Mouse (Mus musculus) embryonic facial prominence, embryonic 13.5 days (tissue): Measurements from ENCODE around the gene Tnk1. TPM values are rescaled to one million over a fixed set of nuclear protein-coding genes. Genes with fewer than 3 reads are reported as not detected.

Source experiments
- ATAC-seq: fragments of 200-750 bp; cut with Nextera tagmentation; 2 replicates; pipeline ENCODE4 v1.8.0; 2017; ENCODE audit warnings: low read depth; ENCODE audit not compliant: insufficient number of reproducible peaks, insufficient read depth, low FRiP score, low TSS enrichment
- H3K27ac ChIP-seq: fragments of 300-500 bp; sonication (generic); 2 replicates; pipeline ENCODE4 v1.5.1; 2015; ENCODE audit warnings: moderate library complexity, mild to moderate bottlenecking, inconsistent platforms
- H3K27me3 ChIP-seq: fragments of 300-500 bp; sonication (generic); 2 replicates; pipeline ENCODE4 v1.6.1; 2015; ENCODE audit warnings: mild to moderate bottlenecking, inconsistent platforms
- H3K36me3 ChIP-seq: fragments of 300-500 bp; sonication (generic); 2 replicates; pipeline ENCODE4 v1.6.1; 2015; ENCODE audit warnings: mild to moderate bottlenecking, inconsistent platforms
- H3K4me1 ChIP-seq: fragments of 300-500 bp; sonication (generic); 2 replicates; pipeline ENCODE4 v1.6.1; 2015; ENCODE audit warnings: inconsistent platforms
- H3K4me2 ChIP-seq: fragments of 300-500 bp; sonication (generic); 2 replicates; pipeline ENCODE4 v1.6.1; 2015; ENCODE audit warnings: moderate library complexity, mild to moderate bottlenecking, inconsistent platforms
- H3K4me3 ChIP-seq: fragments of 300-500 bp; sonication (generic); 2 replicates; pipeline ENCODE4 v1.5.1; 2015; ENCODE audit warnings: mild to moderate bottlenecking, inconsistent platforms
- H3K9ac ChIP-seq: fragments of 300-500 bp; sonication (generic); 2 replicates; pipeline ENCODE4 v1.6.1; 2015; ENCODE audit warnings: mild to moderate bottlenecking, inconsistent platforms
- H3K9me3 ChIP-seq: fragments of 300-500 bp; sonication (generic); 2 replicates; pipeline ENCODE4 v1.6.1; 2016; ENCODE audit warnings: inconsistent platforms
- WGBS: fragments of 180-500 bp; shearing (Covaris S2); methylation state at CpG from one replicate; pipeline ENCODE4 v1.1.7; 2015; ENCODE audit warnings: mixed read lengths; 5-methylcytosine and 5-hydroxymethylcytosine counted together
- polyA plus RNA-seq: library from polyadenylated mRNA; unstranded; fragments of >200 nt; fragmentation: Nextera tagmentation; extraction: Ambion mirVana; gene quantifications from 2 replicates; pipeline ENCODE4 v1.2.1, GENCODE M21; 2015

Tnk1 gene
- polyA plus RNA-seq, 1 experiment from 2014 or later = 5.3 TPM

- Histone ChIP-seq H3K27me3 (no peaks in the 10 kb centered on the region), H3K9ac (no peak within 1 kb of the TSS), H3K4me1 (no peaks in the 10 kb centered on the region), H3K4me3 (no peak within 1 kb of the TSS), H3K27ac (no peak within 1 kb of the TSS), H3K9me3 (peaks cover 14% of the 10 kb centered on the region; the same call in 1 of the 2 replicates), H3K36me3 (no peaks in the 10 kb centered on the region), H3K4me2 (no peak within 1 kb of the TSS)
- WGBS = 60% methylated on average over 10 of the region's 10 CpGs
- no peak for ATAC-seq
Measured at GRCm38 (mm10) chr11:69815155-69815554, 43.4 kb downstream of the Tnk1 start, which contains the start of gene Gm39566. Gene Gm39566 (minus strand): TSS chr11:69815298.

DNA sequence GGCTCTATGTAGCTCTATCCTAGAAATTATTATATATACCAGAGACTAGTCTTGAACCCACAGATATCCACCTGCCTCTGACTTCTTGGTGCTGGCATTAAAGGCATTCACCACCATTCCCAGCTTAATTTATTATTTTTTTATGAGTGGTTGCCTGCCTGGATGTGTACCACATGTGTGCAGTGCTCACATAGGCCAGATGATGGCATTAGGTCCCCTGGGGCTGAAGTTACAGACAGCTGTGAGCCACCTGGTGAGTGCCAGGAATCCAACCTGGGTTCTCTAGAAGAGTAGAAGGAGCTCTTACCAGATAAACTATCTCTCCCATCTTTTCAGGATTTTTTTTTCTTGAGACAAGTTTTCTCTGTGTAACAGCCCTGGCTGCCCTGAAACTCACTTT is 48.2 kb downstream of the Tnk1 start:
- ATAC-seq = no peak
- H3K27me3 ChIP-seq = peaks cover 14% of the 10 kb centered on the region
- H3K4me1 ChIP-seq = peaks cover 3% of the 10 kb centered on the region; the same call in 1 of the 2 replicates
- peaks cover 3% of the 10 kb centered on the region; the same call in 1 of the 2 replicates for H3K9me3 ChIP-seq
- no peak overlapping the region for H3K9ac ChIP-seq
- no peak overlapping the region for H3K4me2 ChIP-seq
- no peak overlapping the region for H3K4me3 ChIP-seq
- no peaks in the 10 kb centered on the region for H3K36me3 ChIP-seq
- H3K27ac ChIP-seq = no peak overlapping the region

DNA sequence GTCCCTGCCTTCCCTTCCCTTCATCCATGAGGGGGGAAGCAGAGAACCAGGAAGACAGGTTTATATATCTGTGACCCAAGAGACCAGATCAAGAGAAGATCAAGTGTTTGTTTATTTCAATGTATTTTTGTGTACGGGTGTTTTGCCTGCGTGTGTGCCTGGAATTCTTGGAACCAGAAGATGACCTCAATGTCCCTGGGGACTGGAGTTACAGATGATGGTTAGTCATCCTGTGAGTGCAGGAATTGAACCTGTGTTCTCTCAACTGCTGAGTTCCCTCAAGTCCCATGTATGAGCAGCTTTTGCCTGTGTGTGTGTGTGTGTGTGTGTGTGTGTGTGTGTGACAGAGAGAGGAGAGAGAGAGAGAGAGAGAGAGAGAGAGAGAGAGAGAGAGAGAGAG is 50.9 kb downstream of the Tnk1 start:
- no peak overlapping the region for H3K4me2 ChIP-seq
- no peak for ATAC-seq
- no peak overlapping the region for H3K27ac ChIP-seq
- peaks cover 3% of the 10 kb centered on the region; the same call in 1 of the 2 replicates for H3K9me3 ChIP-seq
- WGBS = 68% methylated on average over 2 of the region's 2 CpGs
- peaks cover 29% of the 10 kb centered on the region for H3K4me1 ChIP-seq
- no peak overlapping the region for H3K9ac ChIP-seq
- no peaks in the 10 kb centered on the region for H3K36me3 ChIP-seq
- no peak overlapping the region for H3K4me3 ChIP-seq
- peaks cover 28% of the 10 kb centered on the region for H3K27me3 ChIP-seq

GRCm38 (mm10) chr11:69806378-69806777 is 52.2 kb downstream of the Tnk1 start:
- ATAC-seq = no peak
- Histone ChIP-seq H3K4me1 (peaks cover 42% of the 10 kb centered on the region), H3K27ac (no peak overlapping the region), H3K4me2 (no peak overlapping the region), H3K4me3 (no peak overlapping the region), H3K27me3 (peaks cover 39% of the 10 kb centered on the region), H3K36me3 (no peaks in the 10 kb centered on the region), H3K9me3 (peaks cover 3% of the 10 kb centered on the region; the same call in 1 of the 2 replicates), H3K9ac (no peak overlapping the region)
- WGBS = 81% methylated on average over 4 of the region's 4 CpGs

- 4% methylated on average over 29 of the region's 29 CpGs for WGBS
- Histone ChIP-seq H3K36me3 (no peaks in the 10 kb centered on the region), H3K4me1 (peaks cover 53% of the 10 kb centered on the region), H3K27me3 (peaks cover 40% of the 10 kb centered on the region), H3K4me3 (peak within 1 kb of the TSS; percentile 56), H3K9ac (peak within 1 kb of the TSS; percentile 49), H3K9me3 (peaks cover 3% of the 10 kb centered on the region; the same call in 1 of the 2 replicates), H3K4me2 (peak within 1 kb of the TSS; percentile 98), H3K27ac (no peak within 1 kb of the TSS)
- no peak for ATAC-seq
Measured at GRCm38 (mm10) chr11:69804972-69805909, 53.3 kb downstream of the Tnk1 start, which contains the start of gene Tmem102. Gene Tmem102 (minus strand): TSS chr11:69805624.

GRCm38 (mm10) chr11:69804652-69804940 is 53.9 kb downstream of the Tnk1 start:
- peaks cover 59% of the 10 kb centered on the region for H3K4me1 ChIP-seq
- peak overlapping the region; percentile 56 for H3K4me3 ChIP-seq
- no peak overlapping the region for H3K27ac ChIP-seq
- 6% methylated on average over 12 of the region's 12 CpGs for WGBS
- peaks cover 3% of the 10 kb centered on the region; the same call in 1 of the 2 replicates for H3K9me3 ChIP-seq
- no peaks in the 10 kb centered on the region for H3K36me3 ChIP-seq
- ATAC-seq = no peak
- H3K9ac ChIP-seq = peak overlapping the region; percentile 49; the same call in 1 of the 2 replicates
- H3K4me2 ChIP-seq = peak overlapping the region; percentile 98
- H3K27me3 ChIP-seq = peaks cover 40% of the 10 kb centered on the region

DNA sequence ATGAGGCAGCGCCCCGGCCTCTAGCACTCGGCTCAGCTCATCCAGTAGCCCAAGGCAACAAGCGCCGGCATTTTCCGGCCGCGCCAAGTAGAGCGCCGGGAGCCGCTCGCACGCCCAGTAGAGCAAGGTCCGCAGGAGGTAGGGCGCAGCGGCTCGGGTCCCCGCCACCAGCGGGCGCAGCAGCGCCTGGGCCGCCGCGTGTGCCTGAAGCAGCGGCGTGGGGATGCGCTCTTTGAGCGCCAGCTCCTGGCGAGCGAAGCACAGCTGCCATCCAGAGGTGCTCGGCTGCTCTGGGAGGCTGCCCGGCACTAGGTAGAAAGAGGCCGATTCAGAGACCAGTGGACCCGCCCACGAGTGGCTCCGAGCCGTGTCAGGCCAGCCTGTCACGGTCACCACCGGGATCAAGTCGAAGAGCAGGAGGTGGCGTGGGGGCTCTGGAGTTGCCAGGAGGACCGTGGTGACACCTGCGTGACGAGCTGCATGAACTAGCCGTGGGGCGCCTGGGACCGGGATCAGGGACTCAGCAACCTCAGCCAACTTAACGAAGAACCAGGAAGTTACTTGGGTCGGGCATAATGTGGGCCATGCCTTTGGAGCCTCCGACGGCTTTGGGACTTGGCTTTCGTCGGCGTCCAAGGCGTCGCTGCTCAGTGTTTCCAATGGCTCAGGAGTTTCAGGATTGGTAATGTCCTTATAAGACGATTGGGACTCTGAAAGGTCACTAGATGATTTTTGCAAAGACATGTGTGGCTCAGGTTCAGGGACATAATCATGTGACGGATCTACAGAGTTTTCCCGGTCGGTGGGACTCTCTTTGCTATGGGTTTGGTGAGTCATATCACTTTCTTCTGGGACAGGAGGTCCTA is 54.5 kb downstream of the Tnk1 start:
- under 1% methylated on average over 60 of the region's 60 CpGs for WGBS
- Histone ChIP-seq H3K27me3 (peaks cover 44% of the 10 kb centered on the region), H3K9me3 (peaks cover 3% of the 10 kb centered on the region; the same call in 1 of the 2 replicates), H3K9ac (peak overlapping the region; percentile 74), H3K4me2 (peak overlapping the region; percentile 98), H3K27ac (0 out of 2 replicates have a peak overlapping the region, but pooled peaks have one; percentile 39), H3K4me3 (peak overlapping the region; percentile 56), H3K36me3 (no peaks in the 10 kb centered on the region), H3K4me1 (peaks cover 65% of the 10 kb centered on the region)
- no peak for ATAC-seq

GRCm38 (mm10) chr11:69803328-69803727 is 55.2 kb downstream of the Tnk1 start:
- H3K4me3 ChIP-seq = peak overlapping the region; percentile 56
- peak overlapping the region; percentile 98 for H3K4me2 ChIP-seq
- ATAC-seq = no peak
- H3K36me3 ChIP-seq = no peaks in the 10 kb centered on the region; the same call in 1 of the 2 replicates
- peak overlapping the region; percentile 74 for H3K9ac ChIP-seq
- peaks cover 66% of the 10 kb centered on the region for H3K4me1 ChIP-seq
- peaks cover 46% of the 10 kb centered on the region for H3K27me3 ChIP-seq
- H3K27ac ChIP-seq = 0 out of 2 replicates have a peak overlapping the region, but pooled peaks have one; percentile 39
- 2% methylated on average over 12 of the region's 12 CpGs for WGBS
- peaks cover 3% of the 10 kb centered on the region; the same call in 1 of the 2 replicates for H3K9me3 ChIP-seq

DNA sequence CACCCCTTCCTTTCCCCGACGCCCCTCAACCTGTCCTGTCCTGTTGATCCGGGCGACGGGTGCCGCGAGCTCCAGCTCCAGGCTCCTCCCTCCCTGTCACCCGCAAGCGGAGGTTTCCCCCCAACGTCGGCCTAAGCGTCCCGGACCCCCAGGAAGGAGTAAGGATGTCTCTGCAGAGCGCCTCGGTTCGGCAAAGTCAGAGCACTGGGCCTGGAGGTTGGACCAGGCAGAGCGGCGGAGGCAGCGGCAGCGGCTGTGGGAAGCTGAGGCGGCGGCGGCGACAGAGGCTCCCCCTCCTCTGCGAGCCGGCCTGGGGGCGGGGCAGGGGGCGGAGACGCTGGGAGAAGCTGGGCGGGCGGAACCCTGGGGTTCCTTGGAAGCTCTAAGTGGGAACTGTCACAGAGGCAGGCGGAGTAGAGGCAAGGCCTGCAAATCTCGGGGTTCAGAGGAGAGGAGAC is 55.9 kb downstream of the Tnk1 start:
- H3K4me2 ChIP-seq = peak overlapping the region; percentile 98
- H3K4me3 ChIP-seq = peak overlapping the region; percentile 56
- under 1% methylated on average over 33 of the region's 33 CpGs for WGBS
- H3K27me3 ChIP-seq = peaks cover 53% of the 10 kb centered on the region
- H3K9ac ChIP-seq = peak overlapping the region; percentile 74
- peaks cover 3% of the 10 kb centered on the region; the same call in 1 of the 2 replicates for H3K9me3 ChIP-seq
- H3K36me3 ChIP-seq = no peaks in the 10 kb centered on the region; the same call in 1 of the 2 replicates
- H3K27ac ChIP-seq = peak overlapping the region; percentile 68
- peak; percentile 23 for ATAC-seq
- peaks cover 66% of the 10 kb centered on the region for H3K4me1 ChIP-seq

GRCm38 (mm10) chr11:69801379-69801977 is 57.1 kb downstream of the Tnk1 start, which contains the start of gene Fgf11:
Gene Fgf11 (minus strand): TSS chr11:69801857.
- ATAC-seq = no peak
- H3K9me3 ChIP-seq = peaks cover 2% of the 10 kb centered on the region; the same call in 1 of the 2 replicates
- peak within 1 kb of the TSS; percentile 98 for H3K4me2 ChIP-seq
- peak within 1 kb of the TSS; percentile 56 for H3K4me3 ChIP-seq
- WGBS = 2% methylated on average over 33 of the region's 33 CpGs
- H3K27ac ChIP-seq = peak within 1 kb of the TSS; percentile 75
- H3K9ac ChIP-seq = peak within 1 kb of the TSS; percentile 79
- peaks cover 63% of the 10 kb centered on the region for H3K27me3 ChIP-seq
- H3K4me1 ChIP-seq = peaks cover 66% of the 10 kb centered on the region
- H3K36me3 ChIP-seq = no peaks in the 10 kb centered on the region; the same call in 1 of the 2 replicates
